In the genomic region with DNA sequence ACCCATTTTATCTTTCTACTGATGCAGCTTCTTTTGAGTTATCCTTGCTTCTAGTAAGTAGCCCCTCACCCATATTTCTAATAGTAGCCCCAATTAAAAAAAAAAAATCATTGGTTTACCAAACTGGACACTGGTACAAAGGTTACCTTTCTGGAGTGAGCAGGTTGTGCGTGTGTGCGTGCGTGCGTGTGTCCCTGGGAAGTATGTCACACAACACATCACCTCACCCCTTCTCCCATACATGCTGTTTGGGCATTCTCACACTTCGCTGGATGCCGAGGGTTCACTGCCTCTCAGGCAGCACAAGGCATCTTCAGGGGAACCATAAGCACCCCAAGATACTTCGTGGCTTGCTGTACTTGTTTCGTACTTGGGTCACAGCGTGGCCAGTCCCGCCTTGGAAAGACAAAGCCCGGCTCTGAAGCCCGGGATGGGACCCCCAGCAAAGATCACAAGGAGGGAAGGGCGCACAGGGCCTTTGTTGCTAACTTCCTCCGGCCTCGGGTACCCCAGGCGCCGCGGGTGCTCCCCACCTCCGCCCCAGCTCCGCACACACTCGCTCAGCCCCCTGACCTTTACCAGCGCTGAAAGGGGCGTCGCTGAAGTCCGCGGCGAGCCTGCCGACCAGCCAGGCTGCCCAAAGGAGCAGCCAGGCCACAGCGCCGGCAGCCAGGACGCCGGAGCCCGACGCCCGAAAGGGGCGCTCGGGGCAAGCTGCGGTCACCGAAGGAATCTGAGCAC, we compare ENCODE assay signal across 7 mouse cellular contexts. TPM values are rescaled to one million over a fixed set of nuclear protein-coding genes. Genes with fewer than 3 reads are reported as not detected.
A peak's percentile ranks its signal among the peaks of the same experiment; 100 is the strongest.
DNase-seq lines count a peak whose midpoint lies in the region; ATAC-seq and TF ChIP-seq lines count a peak whose summit lies in the region.

No protein-coding gene starts in this region.

- H3K27ac ChIP-seq in spleen, adult 2 months (ENCODE audit: insufficient read depth, low read length) = peak overlapping the region; percentile 77
- H3K27ac ChIP-seq in limb, embryonic 13.5 days = peak overlapping the region; percentile 82

- H3K4me3 ChIP-seq in spleen, adult 2 months (ENCODE audit: extremely low read depth, insufficient read depth, insufficient read length) = peak overlapping the region; percentile 86
- H3K4me3 ChIP-seq in erythroblast, embryonic 14.5 days (replicated peaks) = peak overlapping the region; percentile 83
- peak overlapping the region; percentile 86 for H3K4me3 ChIP-seq in limb, embryonic 13.5 days

- no peak for TF ChIP-seq POLR2A in spleen, adult 2 months (IDR thresholded peaks at IDR 0.05; ENCODE audit: low read depth, low read length)

- H3K4me2 ChIP-seq in limb, embryonic 13.5 days (replicated peaks) = peak overlapping the region; percentile 83

- no peak for TF ChIP-seq CTCF in spleen, adult 2 months (IDR thresholded peaks at IDR 0.05; ENCODE audit: extremely low read depth, insufficient read depth, insufficient read length, insufficient replicate concordance)

- ATAC-seq in limb, embryonic 13.5 days (ENCODE audit: low FRiP score, low read depth) = peak; percentile 82
- 0 out of 2 replicates have a peak, but pooled peaks have one; percentile 3 for ATAC-seq in neutrophil, adult 5-6 weeks (ENCODE audit: extremely low read depth, insufficient number of reproducible peaks, low FRiP score, poor library complexity, severe bottlenecking)

- no peaks in the 10 kb centered on the region for H3K27me3 ChIP-seq in spleen, adult 2 months (ENCODE audit: control insufficient read depth, insufficient read depth, low read length)
- H3K27me3 ChIP-seq in erythroblast, embryonic 14.5 days (ENCODE audit: control insufficient read depth) = no peaks in the 10 kb centered on the region
- no peaks in the 10 kb centered on the region for H3K27me3 ChIP-seq in limb, embryonic 13.5 days

- peak overlapping the region; percentile 95 for H3K9ac ChIP-seq in limb, embryonic 13.5 days

- 2% methylated on average over 39 of the region's 39 CpGs for WGBS in spleen, adult 2 months
- WGBS in limb, embryonic 13.5 days = under 1% methylated on average over 39 of the region's 39 CpGs

- peaks cover 1% of the 10 kb centered on the region; the same call in 1 of the 2 replicates for H3K36me3 ChIP-seq in spleen, adult 2 months (ENCODE audit: control insufficient read depth, insufficient read depth, low read length)
- H3K36me3 ChIP-seq in erythroblast, embryonic 14.5 days (ENCODE audit: control insufficient read depth) = peaks cover 2% of the 10 kb centered on the region; the same call in 1 of the 2 replicates
- peaks cover 36% of the 10 kb centered on the region for H3K36me3 ChIP-seq in limb, embryonic 13.5 days

- no peaks in the 10 kb centered on the region for H3K9me3 ChIP-seq in erythroblast, embryonic 14.5 days (ENCODE audit: control insufficient read depth, low read length)
- H3K9me3 ChIP-seq in limb, embryonic 13.5 days = no peaks in the 10 kb centered on the region

- no peak for DNase-seq in spleen, adult 2 months (ENCODE audit: low read depth in 1 of 2, low spot score in 2 of 2)
- DNase-seq in spleen, postnatal 14 days (ENCODE audit: low spot score in 2 of 2) = no peak
- no peak for DNase-seq in right cerebral cortex, postnatal 14 days
- DNase-seq in layer of hippocampus, adult 8-10 months (ENCODE audit: low spot score in 2 of 2) = no peak

- H3K4me1 ChIP-seq in spleen, adult 2 months (ENCODE audit: control insufficient read depth, insufficient read depth, insufficient read length) = no peaks in the 10 kb centered on the region; the same call in 1 of the 2 replicates
- peaks cover 19% of the 10 kb centered on the region for H3K4me1 ChIP-seq in erythroblast, embryonic 14.5 days (ENCODE audit: control insufficient read depth)
- H3K4me1 ChIP-seq in limb, embryonic 13.5 days = peaks cover 18% of the 10 kb centered on the region

RNA-seq across cellular contexts. Expression of gene Pigx, which starts 0.5 kb away (rescaled TPM):
- 18.1 and 22.7 TPM in 2 replicates for polyA plus RNA-seq in spleen, adult 2 months (2012; rRNA removed)
- polyA plus RNA-seq in erythroblast, embryonic 14.5 days (2012) = 0.18 and 0.22 TPM in 2 replicates
- polyA plus RNA-seq in limb, embryonic 13.5 days (2015; fragmentation: Nextera tagmentation; extraction: Ambion mirVana) = 124 and 126 TPM in 2 replicates
- total RNA-seq in neutrophil, adult 5-6 weeks (2017) = 65.8 and 67.4 TPM in 2 replicates
- total RNA-seq in layer of hippocampus, adult 8-10 months (2022) = 10 to 100 TPM; 23.2 to 36.1 (median 27.7) TPM

RNA-seq across cellular contexts. Expression of gene Cep19, which starts 0.5 kb away (rescaled TPM):
- 4.2 and 4.7 TPM in 2 replicates for polyA plus RNA-seq in spleen, adult 2 months (2012; rRNA removed)
- polyA plus RNA-seq in erythroblast, embryonic 14.5 days (2012) = 0.02 and 0.11 TPM in 2 replicates
- polyA plus RNA-seq in limb, embryonic 13.5 days (2015; fragmentation: Nextera tagmentation; extraction: Ambion mirVana) = 30.0 and 33.2 TPM in 2 replicates
- 59.0 and 64.6 TPM in 2 replicates for total RNA-seq in neutrophil, adult 5-6 weeks (2017)
- 10 to 100 TPM; 54.7 to 66.3 (median 61.6) TPM for total RNA-seq in layer of hippocampus, adult 8-10 months (2022)

RNA-seq across cellular contexts. Expression of gene Pak2, which starts 19.9 kb away (rescaled TPM):
- polyA plus RNA-seq in spleen, adult 2 months (2012; rRNA removed) = 16.8 and 18.8 TPM in 2 replicates
- polyA plus RNA-seq in erythroblast, embryonic 14.5 days (2012) = 0.41 and 0.52 TPM in 2 replicates
- polyA plus RNA-seq in limb, embryonic 13.5 days (2015; fragmentation: Nextera tagmentation; extraction: Ambion mirVana) = 30.0 and 32.3 TPM in 2 replicates
- 114 and 128 TPM in 2 replicates for total RNA-seq in neutrophil, adult 5-6 weeks (2017)
- total RNA-seq in layer of hippocampus, adult 8-10 months (2022) = 10 to 100 TPM; 29.4 to 32.2 (median 30.6) TPM

Comparison
In these comparisons a context has a peak if more than half of its experiments do, and no peak if none do; other contexts are left out.
1. RNA of gene Pigx, which starts 0.5 kb away (polyA plus RNA-seq): 124 to 126 TPM in limb, embryonic 13.5 days and 18.1 to 22.7 TPM in spleen, adult 2 months; 0.18 to 0.22 TPM in erythroblast, embryonic 14.5 days; every median in the first group is over 10 times any median in the second.
2. RNA of gene Pak2, which starts 19.9 kb away (polyA plus RNA-seq): 30.0 to 32.3 TPM in limb, embryonic 13.5 days and 16.8 to 18.8 TPM in spleen, adult 2 months; 0.41 to 0.52 TPM in erythroblast, embryonic 14.5 days; every median in the first group is over 10 times any median in the second.
3. Peak in every context shown above with its lines, with median percentiles within 50 percentile points of each other: H3K4me3 ChIP-seq.